ENCODE assay signal across 8 mouse cellular contexts in genomic region chr10:20347285-20348214, GRCm38 (mm10). TPM values are rescaled to one million over a fixed set of nuclear protein-coding genes. Genes with fewer than 3 reads are reported as not detected.
DNase-seq lines count a peak whose midpoint lies in the region; ATAC-seq lines count a peak whose summit lies in the region.

Mtfr2 (plus strand) TSS chr10:20347770.

- no peaks in the 10 kb centered on the region for H3K27me3 ChIP-seq in heart, embryonic 13.5 days (replicated peaks)
- no peaks in the 10 kb centered on the region for H3K27me3 ChIP-seq in liver, embryonic 12.5 days (replicated peaks)
- no peaks in the 10 kb centered on the region for H3K27me3 ChIP-seq in stomach, embryonic 15.5 days (replicated peaks)

- peak within 1 kb of the TSS; percentile 80 for H3K4me2 ChIP-seq in heart, embryonic 13.5 days
- H3K4me2 ChIP-seq in liver, embryonic 12.5 days, result peak within 1 kb of the TSS; percentile 79
- peak within 1 kb of the TSS; percentile 84 for H3K4me2 ChIP-seq in stomach, embryonic 15.5 days

- no peak within 1 kb of the TSS for H3K27ac ChIP-seq in brown adipose tissue, adult 24 weeks (replicated peaks; ENCODE audit: low read depth, low read length)
- H3K27ac ChIP-seq in heart, embryonic 13.5 days (replicated peaks), result peak within 1 kb of the TSS; percentile 65
- H3K27ac ChIP-seq in liver, embryonic 12.5 days, result peak within 1 kb of the TSS; percentile 86
- H3K27ac ChIP-seq in stomach, embryonic 15.5 days, result peak within 1 kb of the TSS; percentile 71

- DNase-seq in CD4-positive, CD25-positive, alpha-beta regulatory T cell, adult 2 months (ENCODE audit: low read depth, low spot score), result peak; percentile 95
- DNase-seq in fat pad, adult 2 months (ENCODE audit: extremely low read depth, low read depth, low spot score), result peak; percentile 47
- DNase-seq in kidney, postnatal 10 days, result peak; percentile 96
- peak; percentile 89 to 91 for DNase-seq in natural killer cell, adult 2 months (ENCODE audit: low spot score in 2 of 2)

- WGBS in heart, embryonic 13.5 days, result 2% methylated on average over 57 of the region's 58 CpGs
- WGBS in liver, embryonic 12.5 days (ENCODE audit: insufficient replicate concordance), result 1% methylated on average over 58 of the region's 58 CpGs
- 1% methylated on average over 58 of the region's 58 CpGs for WGBS in stomach, embryonic 15.5 days

- H3K9me3 ChIP-seq in heart, embryonic 13.5 days, result no peaks in the 10 kb centered on the region
- no peaks in the 10 kb centered on the region for H3K9me3 ChIP-seq in liver, embryonic 12.5 days (replicated peaks)
- H3K9me3 ChIP-seq in stomach, embryonic 15.5 days, result no peaks in the 10 kb centered on the region

- H3K4me1 ChIP-seq in brown adipose tissue, adult 24 weeks (ENCODE audit: control insufficient read depth, insufficient read depth, insufficient read length, low read length), result no peaks in the 10 kb centered on the region
- H3K4me1 ChIP-seq in heart, embryonic 13.5 days, result peaks cover 13% of the 10 kb centered on the region
- peaks cover 23% of the 10 kb centered on the region for H3K4me1 ChIP-seq in liver, embryonic 12.5 days
- no peaks in the 10 kb centered on the region for H3K4me1 ChIP-seq in stomach, embryonic 15.5 days

- H3K36me3 ChIP-seq in heart, embryonic 13.5 days, result peaks cover 49% of the 10 kb centered on the region
- peaks cover 61% of the 10 kb centered on the region for H3K36me3 ChIP-seq in liver, embryonic 12.5 days
- H3K36me3 ChIP-seq in stomach, embryonic 15.5 days, result peaks cover 16% of the 10 kb centered on the region

- H3K4me3 ChIP-seq in brown adipose tissue, adult 24 weeks (ENCODE audit: insufficient read depth, low read depth, low read length), result peak within 1 kb of the TSS; percentile 73
- H3K4me3 ChIP-seq in heart, embryonic 13.5 days, result peak within 1 kb of the TSS; percentile 79
- peak within 1 kb of the TSS; percentile 72 for H3K4me3 ChIP-seq in liver, embryonic 12.5 days
- H3K4me3 ChIP-seq in stomach, embryonic 15.5 days (replicated peaks), result peak within 1 kb of the TSS; percentile 76

- peak; percentile 87 for ATAC-seq in heart, embryonic 13.5 days (ENCODE audit: extremely low read depth, insufficient number of reproducible peaks, low FRiP score, low TSS enrichment)
- ATAC-seq in liver, embryonic 12.5 days, result peak; percentile 94
- peak; percentile 96 for ATAC-seq in stomach, embryonic 15.5 days (ENCODE audit: insufficient read depth, low FRiP score, low read depth)

- peak within 1 kb of the TSS; percentile 82 for H3K9ac ChIP-seq in heart, embryonic 13.5 days
- peak within 1 kb of the TSS; percentile 85 for H3K9ac ChIP-seq in liver, embryonic 12.5 days
- peak within 1 kb of the TSS; percentile 29; the same call in 1 of the 2 replicates for H3K9ac ChIP-seq in stomach, embryonic 15.5 days

RNA-seq across cellular contexts. Expression of gene Mtfr2, which starts in this region (rescaled TPM):
- polyA plus RNA-seq in brown adipose tissue, adult 24 weeks (2012; ENCODE audit: insufficient read depth, insufficient read length, missing spikeins), result not detected in 2 replicates
- polyA plus RNA-seq in heart, embryonic 13.5 days (2015; fragmentation: Nextera tagmentation; extraction: Ambion mirVana), result 1.5 and 1.7 TPM in 2 replicates
- 3.4 and 4.7 TPM in 2 replicates for polyA plus RNA-seq in liver, embryonic 12.5 days (2016; fragmentation: Nextera tagmentation; extraction: Ambion mirVana)
- polyA plus RNA-seq in stomach, embryonic 15.5 days (2015; fragmentation: Nextera tagmentation; extraction: Ambion mirVana), result 1.5 and 1.6 TPM in 2 replicates

Comparison
In these comparisons a context has a peak if more than half of its experiments do, and no peak if none do; other contexts are left out.
1. H3K9ac ChIP-seq: peak in every context shown above with its lines; median percentile 85 in liver, embryonic 12.5 days; 82 in heart, embryonic 13.5 days; 29 in stomach, embryonic 15.5 days.